In genomic region chr7:99876345-99876744, GRCm38 (mm10) we compare ENCODE assay signal across 9 mouse cellular contexts. TPM values are rescaled to one million over a fixed set of nuclear protein-coding genes. Genes with fewer than 3 reads are reported as not detected.
DNase-seq lines count a peak whose midpoint lies in the region; ATAC-seq and TF ChIP-seq lines count a peak whose summit lies in the region.
"Had no signal": no experiment of that assay in that cellular context is flagged by ENCODE, and none has a peak within 500 bp of the region (broad histone marks: within the 10 kb centered on the region; RNA-seq: fewer than 3 reads in every experiment).

No protein-coding gene starts in this region.

- TF ChIP-seq POLR2A in liver, adult 2 months (IDR thresholded peaks at IDR 0.05; ENCODE audit: extremely low read depth, insufficient read depth, low read length) = no peak
- TF ChIP-seq POLR2A in testis, adult 2 months (IDR thresholded peaks at IDR 0.05; ENCODE audit: control insufficient read depth, low read depth, low read length) = no peak

- H3K9me3 ChIP-seq in neural tube, embryonic 14.5 days (ENCODE audit: control insufficient read depth, low read length) = no peaks in the 10 kb centered on the region
- H3K9me3 ChIP-seq: limb, embryonic 12.5 days had no signal

- H3K79me3 ChIP-seq in C2C12 (ENCODE audit: low read depth) = no peaks in the 10 kb centered on the region

- H3K36me3 ChIP-seq in C2C12 (ENCODE audit: control insufficient read depth, insufficient read depth) = no peaks in the 10 kb centered on the region
- no peaks in the 10 kb centered on the region for H3K36me3 ChIP-seq in liver, adult 2 months (ENCODE audit: control insufficient read depth, insufficient read depth, low read length)
- H3K36me3 ChIP-seq in neural tube, embryonic 14.5 days (ENCODE audit: control insufficient read depth, insufficient read depth, low read length) = no peaks in the 10 kb centered on the region
- H3K36me3 ChIP-seq in testis, adult 2 months (ENCODE audit: control insufficient read depth, insufficient read depth, low read length) = no peaks in the 10 kb centered on the region
- H3K36me3 ChIP-seq: limb, embryonic 12.5 days had no signal

- H3K9ac ChIP-seq in liver, adult 2 months (ENCODE audit: low read depth, low read length) = no peak overlapping the region
- no peak overlapping the region for H3K9ac ChIP-seq in neural tube, embryonic 14.5 days (replicated peaks; ENCODE audit: low read depth, low read length)
- H3K9ac ChIP-seq: limb, embryonic 12.5 days had no signal

- no peak overlapping the region for H3K4me3 ChIP-seq in C2C12 (ENCODE audit: insufficient read depth, poor library complexity, severe bottlenecking)
- no peak overlapping the region for H3K4me3 ChIP-seq in liver, adult 2 months (ENCODE audit: insufficient read depth, low read depth, low read length)
- no peak overlapping the region for H3K4me3 ChIP-seq in neural tube, embryonic 14.5 days (ENCODE audit: low read depth, low read length)
- H3K4me3 ChIP-seq in testis, adult 2 months (ENCODE audit: control insufficient read depth, low read depth, low read length) = no peak overlapping the region
- H3K4me3 ChIP-seq: limb, embryonic 12.5 days had no signal

- peak; percentile 44; the same call in 1 of the 2 replicates for ATAC-seq in neural tube, embryonic 14.5 days (ENCODE audit: low read depth)

- TF ChIP-seq CTCF in C2C12 (IDR thresholded peaks at IDR 0.05; ENCODE audit: control insufficient read depth, insufficient read depth, insufficient read length) = peak; percentile 46
- TF ChIP-seq CTCF in liver, adult 2 months (IDR thresholded peaks at IDR 0.05; ENCODE audit: low read depth, low read length) = peak; percentile 95
- TF ChIP-seq CTCF in testis, adult 2 months (IDR thresholded peaks at IDR 0.05; ENCODE audit: control insufficient read depth, insufficient read depth, insufficient replicate concordance, low read depth, low read length) = peak; percentile 63; the same call in 1 of the 2 replicates

- WGBS in liver, adult 2 months = 2% methylated on average over 3 of the region's 3 CpGs
- 3% methylated on average over 3 of the region's 3 CpGs for WGBS in neural tube, embryonic 14.5 days

- peak; percentile 78 for DNase-seq in adrenal gland, adult 2 months
- DNase-seq in embryo, embryonic 10.5 days (ENCODE audit: low spot score) = peak; percentile 93
- DNase-seq in gastrocnemius, postnatal 36 days = peak; percentile 62 to 72
- peak; percentile 35 to 79 for DNase-seq in kidney, adult 8-10 months
- peak; percentile 71 for DNase-seq in liver, adult 2 months (ENCODE audit: extremely low read depth, low read depth, low spot score)

- peaks cover 8% of the 10 kb centered on the region for H3K27me3 ChIP-seq in C2C12 (ENCODE audit: control insufficient read depth, insufficient read depth, insufficient read length)
- H3K27me3 ChIP-seq in liver, adult 2 months (ENCODE audit: control insufficient read depth, insufficient read depth, low read length) = no peaks in the 10 kb centered on the region
- H3K27me3 ChIP-seq in neural tube, embryonic 14.5 days (ENCODE audit: control insufficient read depth, insufficient read depth, low read length) = no peaks in the 10 kb centered on the region
- no peaks in the 10 kb centered on the region for H3K27me3 ChIP-seq in testis, adult 2 months (ENCODE audit: control insufficient read depth, insufficient read depth, low read length)

- no peak overlapping the region for H3K27ac ChIP-seq in liver, adult 2 months (replicated peaks; ENCODE audit: insufficient read depth, low read depth, low read length)
- no peak overlapping the region for H3K27ac ChIP-seq in neural tube, embryonic 14.5 days (ENCODE audit: low read depth, low read length)
- no peak overlapping the region for H3K27ac ChIP-seq in testis, adult 2 months (ENCODE audit: control insufficient read depth, insufficient read depth, low read depth, low read length)
- H3K27ac ChIP-seq: limb, embryonic 12.5 days had no signal

- no peak overlapping the region for H3ac ChIP-seq in C2C12 (ENCODE audit: control insufficient read depth, insufficient read length, low read depth)

- no peak overlapping the region for H3K4me2 ChIP-seq in neural tube, embryonic 14.5 days (ENCODE audit: low read depth, low read length)
- H3K4me2 ChIP-seq: limb, embryonic 12.5 days had no signal

- intact Hi-C loops in gastrocnemius, postnatal 36 days (cut with DNase I) = loop anchor here (2.0 to 5.0 kb wide), 2 partner anchors 62 to 254 kb away; no protein-coding TSS in a partner anchor

- no peaks in the 10 kb centered on the region for H3K79me2 ChIP-seq in C2C12 (ENCODE audit: control insufficient read depth, insufficient read depth)
- no peaks in the 10 kb centered on the region for H3K79me2 ChIP-seq in liver, adult 2 months (ENCODE audit: control insufficient read depth, insufficient read depth, low read length)

- H3K4me1 ChIP-seq in liver, adult 2 months (ENCODE audit: control insufficient read depth, insufficient read depth, low read length) = peaks cover 3% of the 10 kb centered on the region
- H3K4me1 ChIP-seq in neural tube, embryonic 14.5 days (ENCODE audit: control insufficient read depth, insufficient read depth, low read length) = 0 out of 2 replicates have a peak, but pooled peaks cover 4% of the 10 kb centered on the region
- H3K4me1 ChIP-seq in testis, adult 2 months (ENCODE audit: control insufficient read depth, insufficient read depth, low read length) = no peaks in the 10 kb centered on the region
- H3K4me1 ChIP-seq: limb, embryonic 12.5 days had no signal

TF ChIP-seq in C2C12, 6 proteins besides CTCF, POLR2A, EP300 and RAD21:
- TF ChIP-seq FOSL1 (IDR thresholded peaks at IDR 0.05; ENCODE audit: insufficient read depth, low read length, poor library complexity, severe bottlenecking) = no peak
- no peak for TF ChIP-seq CEBPB (IDR thresholded peaks at IDR 0.05; ENCODE audit: low read depth)
- TF ChIP-seq USF1 (IDR thresholded peaks at IDR 0.05; ENCODE audit: low read depth) = no peak
- TF ChIP-seq MYOG (IDR thresholded peaks at IDR 0.05; ENCODE audit: control insufficient read depth, extremely low read depth, insufficient read length) = no peak
- TF ChIP-seq MYOD1 (IDR thresholded peaks at IDR 0.05; ENCODE audit: control insufficient read depth, insufficient read length, low read depth) = no peak
- TF ChIP-seq MAX (IDR thresholded peaks at IDR 0.05) = no peak

RNA-seq across cellular contexts. Expression of gene Spcs2, which starts 13.1 kb away (rescaled TPM):
- 152 TPM for polyA plus RNA-seq in C2C12 (2012; fragmentation: generic; extraction: Trizol)
- 100 to 1,000 TPM; 150 to 186 TPM for total RNA-seq in adrenal gland, adult 2 months (2021)
- polyA plus RNA-seq in adrenal gland, adult 2 months (2012; rRNA removed) = 10.0 and 13.1 TPM in 2 replicates
- total RNA-seq in gastrocnemius, postnatal 36 days (2021) = 10 to 100 TPM; 67.1 to 75.1 TPM
- total RNA-seq in liver, adult 2 months (2014; rRNA removed) = 82.3 and 110 TPM in 2 replicates
- polyA plus RNA-seq in liver, adult 2 months (2012; rRNA removed) = 30.4 and 31.1 TPM in 2 replicates
- 245 and 262 TPM in 2 replicates for polyA plus RNA-seq in neural tube, embryonic 14.5 days (2014; fragmentation: Nextera tagmentation; extraction: Ambion mirVana)
- 142 and 204 TPM in 2 replicates for polyA plus RNA-seq in testis, adult 2 months (2012; rRNA removed)

RNA-seq across cellular contexts. Expression of gene Xrra1, which starts 17.4 kb away (rescaled TPM):
- polyA plus RNA-seq in C2C12 (2012; fragmentation: generic; extraction: Trizol) = 0.11 TPM
- 10 to 100 TPM in 1 of 2 experiments, under 1 TPM in 1; 0.41 to 10.0 TPM for total RNA-seq in adrenal gland, adult 2 months (2021)
- 38.1 and 64.4 TPM in 2 replicates for polyA plus RNA-seq in adrenal gland, adult 2 months (2012; rRNA removed)
- under 1 TPM in 1 of 2 experiments, not detected in 1; 0.33 TPM for total RNA-seq in gastrocnemius, postnatal 36 days (2021)
- 0.13 TPM in 1 of 2 replicates, not detected in the other for total RNA-seq in liver, adult 2 months (2014; rRNA removed)
- polyA plus RNA-seq in liver, adult 2 months (2012; rRNA removed) = not detected in 2 replicates
- 0.67 and 0.84 TPM in 2 replicates for polyA plus RNA-seq in neural tube, embryonic 14.5 days (2014; fragmentation: Nextera tagmentation; extraction: Ambion mirVana)
- 268 and 301 TPM in 2 replicates for polyA plus RNA-seq in testis, adult 2 months (2012; rRNA removed)

RNA-seq across cellular contexts. Expression of gene Neu3, which starts 48.1 kb away (rescaled TPM):
- 0.75 TPM for polyA plus RNA-seq in C2C12 (2012; fragmentation: generic; extraction: Trizol)
- total RNA-seq in adrenal gland, adult 2 months (2021) = 1 to 10 TPM; 1.8 to 2.7 TPM
- polyA plus RNA-seq in adrenal gland, adult 2 months (2012; rRNA removed) = 1.4 TPM in 2 replicates
- total RNA-seq in gastrocnemius, postnatal 36 days (2021) = 1 to 10 TPM; 2.4 to 3.4 TPM
- 0.46 and 1.0 TPM in 2 replicates for total RNA-seq in liver, adult 2 months (2014; rRNA removed)
- polyA plus RNA-seq in liver, adult 2 months (2012; rRNA removed) = 0.69 and 1.7 TPM in 2 replicates
- 2.1 and 2.4 TPM in 2 replicates for polyA plus RNA-seq in neural tube, embryonic 14.5 days (2014; fragmentation: Nextera tagmentation; extraction: Ambion mirVana)
- polyA plus RNA-seq in testis, adult 2 months (2012; rRNA removed) = 0.87 and 0.91 TPM in 2 replicates

Comparison
In these comparisons a context has a peak if more than half of its experiments do, and no peak if none do; other contexts are left out.
1. RNA of gene Xrra1, which starts 17.4 kb away (polyA plus RNA-seq): 268 to 301 TPM in testis, adult 2 months and 38.1 to 64.4 TPM in adrenal gland, adult 2 months; 0.67 to 0.84 TPM in neural tube, embryonic 14.5 days, 0.11 TPM in C2C12 (single experiment) and not detected in liver, adult 2 months; every median in the first group is over 10 times any median in the second.
2. Peak in every context shown above with its lines, with median percentiles within 50 percentile points of each other: CTCF ChIP-seq and DNase-seq.